Mouse (Mus musculus) heart, embryonic 13.5 days (tissue): ENCODE measurements around the gene Dusp14. TPM values are rescaled to one million over a fixed set of nuclear protein-coding genes. Genes with fewer than 3 reads are reported as not detected.

Experiments used
- ATAC-seq: fragments of 200-750 bp; cut with Nextera tagmentation; 2 replicates; pipeline ENCODE4 v1.8.0; 2017; ENCODE audit warnings: moderate TSS enrichment; ENCODE audit not compliant: insufficient number of reproducible peaks, low FRiP score, low TSS enrichment; ENCODE audit errors: extremely low read depth
- H3K27ac ChIP-seq: fragments of 300-500 bp; sonication (generic); replicated peaks from 2 replicates; pipeline ENCODE4 v1.5.1; 2015; ENCODE audit warnings: moderate library complexity, mild to moderate bottlenecking, inconsistent platforms
- H3K27me3 ChIP-seq: fragments of 300-500 bp; sonication (generic); replicated peaks from 2 replicates; pipeline ENCODE4 v1.6.1; 2015; ENCODE audit warnings: mild to moderate bottlenecking, inconsistent platforms
- H3K36me3 ChIP-seq: fragments of 300-500 bp; sonication (generic); 2 replicates; pipeline ENCODE4 v1.6.1; 2015; ENCODE audit warnings: mild to moderate bottlenecking, inconsistent platforms
- H3K4me1 ChIP-seq: fragments of 300-500 bp; sonication (generic); 2 replicates; pipeline ENCODE4 v1.6.1; 2015; ENCODE audit warnings: inconsistent platforms
- H3K4me2 ChIP-seq: fragments of 300-500 bp; sonication (generic); 2 replicates; pipeline ENCODE4 v1.6.1; 2015; ENCODE audit warnings: inconsistent platforms, mild to moderate bottlenecking, moderate library complexity
- H3K4me3 ChIP-seq: fragments of 300-500 bp; sonication (generic); 2 replicates; pipeline ENCODE4 v1.5.1; 2015; ENCODE audit warnings: moderate library complexity, mild to moderate bottlenecking, inconsistent platforms
- H3K9ac ChIP-seq: fragments of 300-500 bp; sonication (generic); 2 replicates; pipeline ENCODE4 v1.6.1; 2015; ENCODE audit warnings: inconsistent platforms, mild to moderate bottlenecking, moderate library complexity
- H3K9me3 ChIP-seq: fragments of 300-500 bp; sonication (generic); 2 replicates; pipeline ENCODE4 v1.6.1; 2016; ENCODE audit warnings: inconsistent platforms
- WGBS: fragments of 180-500 bp; shearing (Covaris S2); methylation state at CpG from one replicate; pipeline ENCODE4 v1.1.7; 2015; ENCODE audit warnings: mixed read lengths; 5-methylcytosine and 5-hydroxymethylcytosine counted together
- polyA plus RNA-seq: library from polyadenylated mRNA; unstranded; fragments of >200 nt; fragmentation: Nextera tagmentation; extraction: Ambion mirVana; gene quantifications from 2 replicates; pipeline ENCODE4 v1.2.1, GENCODE M21; 2015

Dusp14 gene
- polyA plus RNA-seq, 1 experiment from 2014 or later, result 5.1 TPM

- Histone ChIP-seq H3K36me3 (peaks cover 45% of the 10 kb centered on the region), H3K9me3 (no peaks in the 10 kb centered on the region), H3K9ac (no peak overlapping the region), H3K4me3 (no peak overlapping the region), H3K27me3 (no peaks in the 10 kb centered on the region), H3K27ac (peak overlapping the region; percentile 55), H3K4me1 (peaks cover 23% of the 10 kb centered on the region), H3K4me2 (peak overlapping the region; percentile 6; the same call in 1 of the 2 replicates)
- 62% methylated on average over 3 of the region's 3 CpGs for WGBS
- no peak for ATAC-seq
These were observed 11.3 kb upstream of the Dusp14 start for GRCm38 (mm10) chr11:84080327-84080726.

- no peak overlapping the region for H3K4me3 ChIP-seq
- peak overlapping the region; percentile 55 for H3K27ac ChIP-seq
- 49% methylated on average over 4 of the region's 4 CpGs for WGBS
- H3K4me2 ChIP-seq, result peak overlapping the region; percentile 6; the same call in 1 of the 2 replicates
- no peaks in the 10 kb centered on the region for H3K27me3 ChIP-seq
- H3K9me3 ChIP-seq, result no peaks in the 10 kb centered on the region
- H3K36me3 ChIP-seq, result peaks cover 42% of the 10 kb centered on the region
- H3K4me1 ChIP-seq, result peaks cover 23% of the 10 kb centered on the region
- no peak overlapping the region for H3K9ac ChIP-seq
- no peak for ATAC-seq
These were observed 10.8 kb upstream of the Dusp14 start for GRCm38 (mm10) chr11:84079887-84080286.

GRCm38 (mm10) chr11:84079361-84079760 lies 10.3 kb upstream of the Dusp14 start:
- peak overlapping the region; percentile 55 for H3K27ac ChIP-seq
- no peak for ATAC-seq
- no peak overlapping the region for H3K9ac ChIP-seq
- H3K27me3 ChIP-seq, result no peaks in the 10 kb centered on the region
- WGBS, result 86% methylated on average over 11 of the region's 11 CpGs
- peaks cover 25% of the 10 kb centered on the region for H3K4me1 ChIP-seq
- no peaks in the 10 kb centered on the region for H3K9me3 ChIP-seq
- H3K36me3 ChIP-seq, result peaks cover 37% of the 10 kb centered on the region
- H3K4me3 ChIP-seq, result no peak overlapping the region
- no peak overlapping the region for H3K4me2 ChIP-seq

GRCm38 (mm10) chr11:84078601-84079000 lies 9.5 kb upstream of the Dusp14 start:
- peaks cover 31% of the 10 kb centered on the region for H3K36me3 ChIP-seq
- WGBS, result 90% methylated on average over 9 of the region's 9 CpGs
- H3K4me2 ChIP-seq, result no peak overlapping the region
- H3K4me1 ChIP-seq, result peaks cover 29% of the 10 kb centered on the region
- no peaks in the 10 kb centered on the region for H3K9me3 ChIP-seq
- H3K27ac ChIP-seq, result no peak overlapping the region
- no peaks in the 10 kb centered on the region for H3K27me3 ChIP-seq
- no peak overlapping the region for H3K4me3 ChIP-seq
- H3K9ac ChIP-seq, result no peak overlapping the region
- no peak for ATAC-seq

GRCm38 (mm10) chr11:84077008-84077407 lies 7.9 kb upstream of the Dusp14 start:
- Histone ChIP-seq H3K4me2 (no peak overlapping the region), H3K36me3 (peaks cover 18% of the 10 kb centered on the region), H3K9ac (no peak overlapping the region), H3K4me3 (no peak overlapping the region), H3K27me3 (no peaks in the 10 kb centered on the region), H3K27ac (no peak overlapping the region), H3K4me1 (peaks cover 34% of the 10 kb centered on the region), H3K9me3 (no peaks in the 10 kb centered on the region)
- ATAC-seq, result no peak
- WGBS, result 69% methylated on average over 2 of the region's 2 CpGs

GRCm38 (mm10) chr11:84073816-84074764 lies 5.0 kb upstream of the Dusp14 start:
- no peak for ATAC-seq
- peaks cover 19% of the 10 kb centered on the region for H3K4me1 ChIP-seq
- no peak overlapping the region for H3K4me2 ChIP-seq
- H3K4me3 ChIP-seq, result no peak overlapping the region
- 65% methylated on average over 7 of the region's 7 CpGs for WGBS
- H3K9ac ChIP-seq, result no peak overlapping the region
- H3K27me3 ChIP-seq, result peaks cover 20% of the 10 kb centered on the region
- H3K27ac ChIP-seq, result no peak overlapping the region
- H3K9me3 ChIP-seq, result no peaks in the 10 kb centered on the region
- peaks cover 9% of the 10 kb centered on the region for H3K36me3 ChIP-seq

GRCm38 (mm10) chr11:84072904-84073651 lies 4.0 kb upstream of the Dusp14 start:
- Histone ChIP-seq H3K27ac (no peak overlapping the region), H3K4me1 (peaks cover 20% of the 10 kb centered on the region), H3K36me3 (no peaks in the 10 kb centered on the region), H3K9me3 (no peaks in the 10 kb centered on the region), H3K9ac (no peak overlapping the region), H3K27me3 (peaks cover 27% of the 10 kb centered on the region), H3K4me2 (no peak overlapping the region), H3K4me3 (no peak overlapping the region)
- no peak for ATAC-seq
- 48% methylated on average over 9 of the region's 9 CpGs for WGBS

GRCm38 (mm10) chr11:84068191-84069033 lies 649 bp downstream of the Dusp14 start:
- no peaks in the 10 kb centered on the region for H3K9me3 ChIP-seq
- peaks cover 40% of the 10 kb centered on the region for H3K4me1 ChIP-seq
- H3K4me2 ChIP-seq, result peak overlapping the region; percentile 82
- no peaks in the 10 kb centered on the region for H3K36me3 ChIP-seq
- H3K4me3 ChIP-seq, result peak overlapping the region; percentile 64
- WGBS, result 1% methylated on average over 61 of the region's 63 CpGs
- peaks cover 51% of the 10 kb centered on the region for H3K27me3 ChIP-seq
- peak overlapping the region; percentile 83 for H3K9ac ChIP-seq
- ATAC-seq, result no peak
- no peak overlapping the region for H3K27ac ChIP-seq

- peaks cover 44% of the 10 kb centered on the region for H3K4me1 ChIP-seq
- no peaks in the 10 kb centered on the region for H3K36me3 ChIP-seq
- no peaks in the 10 kb centered on the region for H3K9me3 ChIP-seq
- ATAC-seq, result no peak
- peak overlapping the region; percentile 83 for H3K9ac ChIP-seq
- 3% methylated on average over 21 of the region's 21 CpGs for WGBS
- H3K27ac ChIP-seq, result 0 out of 2 replicates have a peak overlapping the region, but pooled peaks have one; percentile 6
- peaks cover 51% of the 10 kb centered on the region for H3K27me3 ChIP-seq
- H3K4me2 ChIP-seq, result peak overlapping the region; percentile 82
- H3K4me3 ChIP-seq, result peak overlapping the region; percentile 64
These were observed 1.3 kb downstream of the Dusp14 start for GRCm38 (mm10) chr11:84067720-84068190.

GRCm38 (mm10) chr11:84066927-84067645 lies 2.0 kb downstream of the Dusp14 start:
- Histone ChIP-seq H3K27me3 (peaks cover 51% of the 10 kb centered on the region), H3K9ac (peak overlapping the region; percentile 83; the same call in 1 of the 2 replicates), H3K36me3 (no peaks in the 10 kb centered on the region), H3K4me2 (peak overlapping the region; percentile 82), H3K27ac (no peak overlapping the region), H3K4me1 (peaks cover 49% of the 10 kb centered on the region), H3K9me3 (no peaks in the 10 kb centered on the region), H3K4me3 (peak overlapping the region; percentile 64)
- WGBS, result 7% methylated on average over 18 of the region's 18 CpGs
- no peak for ATAC-seq
